8 mouse cellular contexts compared by ENCODE assay signal in the genomic region with DNA sequence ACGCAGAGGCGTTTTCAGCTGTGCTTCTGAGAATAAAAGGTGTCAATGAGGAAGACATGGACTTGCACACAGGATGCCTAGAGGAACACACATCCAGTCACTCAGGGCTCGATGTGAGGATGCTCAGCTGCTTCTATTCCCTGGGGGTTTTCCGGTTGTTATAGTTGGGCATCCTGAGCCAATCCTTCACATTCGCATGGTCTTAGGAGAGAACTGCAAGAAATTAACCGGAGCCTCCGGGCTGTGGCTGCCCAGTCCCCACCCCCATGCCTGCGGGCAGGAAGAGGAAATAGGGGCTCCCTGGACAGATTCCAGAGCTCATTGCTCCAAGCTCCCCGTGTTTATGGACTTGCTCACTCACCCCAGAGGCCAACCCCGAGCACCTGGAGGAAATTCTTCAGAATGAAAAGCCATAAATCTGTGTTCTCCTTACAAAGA.
DNase-seq lines count a peak whose midpoint lies in the region; ATAC-seq lines count a peak whose summit lies in the region.

No protein-coding gene starts in this region.

- H3K9me3 ChIP-seq in embryonic facial prominence, embryonic 12.5 days, result no peaks in the 10 kb centered on the region

- peaks cover 95% of the 10 kb centered on the region for H3K4me1 ChIP-seq in embryonic facial prominence, embryonic 12.5 days

- 19% methylated on average over 10 of the region's 10 CpGs for WGBS in embryonic facial prominence, embryonic 12.5 days

- H3K4me3 ChIP-seq in embryonic facial prominence, embryonic 12.5 days, result peak overlapping the region; percentile 50; the same call in 1 of the 2 replicates

- H3K4me2 ChIP-seq in embryonic facial prominence, embryonic 12.5 days (replicated peaks), result peak overlapping the region; percentile 59

- no peak for ATAC-seq in embryonic facial prominence, embryonic 12.5 days (ENCODE audit: insufficient number of reproducible peaks, insufficient read depth, low FRiP score, low TSS enrichment)
- peak; percentile 29 for ATAC-seq in megakaryocyte progenitor cell, adult 5-6 weeks (replicated peaks; ENCODE audit: poor library complexity)

- peak overlapping the region; percentile 98 for H3K27ac ChIP-seq in embryonic facial prominence, embryonic 12.5 days

- H3K36me3 ChIP-seq in embryonic facial prominence, embryonic 12.5 days, result no peaks in the 10 kb centered on the region

- intact Hi-C loops in heart, postnatal 25 days (cut with DNase I), result no loop called here

- no peaks in the 10 kb centered on the region for H3K27me3 ChIP-seq in embryonic facial prominence, embryonic 12.5 days

- DNase-seq in embryo, embryonic 10.5 days (ENCODE audit: low spot score), result peak; percentile 64
- DNase-seq in embryo, embryonic 10 days (ENCODE audit: low spot score), result no peak
- DNase-seq in heart, postnatal 25 days (ENCODE audit: low spot score), result peak; percentile 38
- peak; percentile 80 to 81 for DNase-seq in kidney, postnatal 36 days
- DNase-seq in urinary bladder, postnatal 4 days (ENCODE audit: low spot score in 2 of 2), result no peak
- DNase-seq in frontal cortex, postnatal 36 days (ENCODE audit: low spot score in 2 of 2), result no peak

- H3K9ac ChIP-seq in embryonic facial prominence, embryonic 12.5 days, result peak overlapping the region; percentile 49

Comparison
In these comparisons a context has a peak if more than half of its experiments do, and no peak if none do; other contexts are left out.
1. DNase-seq: peak in embryo, embryonic 10.5 days (single experiment), heart, postnatal 25 days (single experiment) and kidney, postnatal 36 days (2 of 2); none in embryo, embryonic 10 days (single experiment), urinary bladder, postnatal 4 days (0 of 2) and frontal cortex, postnatal 36 days (0 of 2).